Mouse (Mus musculus) forebrain, embryonic 10.5 days (tissue): ENCODE data around the gene Ripk4. TPM values are rescaled to one million over a fixed set of nuclear protein-coding genes. Genes with fewer than 3 reads are reported as not detected.

Experiments
- DNase-seq: peaks from one replicate; pipeline ENCODE4 v3.0.0-alpha.2; 2017; ENCODE audit warnings: low spot score; ENCODE audit errors: extremely low spot score
- H3K27ac ChIP-seq: fragments of 300-500 bp; sonication (generic); 2 replicates; pipeline ENCODE4 v1.5.1; 2016; ENCODE audit warnings: mild to moderate bottlenecking
- H3K27me3 ChIP-seq: fragments of 300-500 bp; sonication (generic); 2 replicates; pipeline ENCODE4 v1.6.1; 2016; ENCODE audit warnings: mild to moderate bottlenecking; ENCODE audit not compliant: poor library complexity, severe bottlenecking
- H3K36me3 ChIP-seq: fragments of 300-500 bp; sonication (generic); replicated peaks from 2 replicates; pipeline ENCODE4 v1.6.1; 2016; ENCODE audit warnings: mild to moderate bottlenecking, moderate library complexity
- H3K4me1 ChIP-seq: fragments of 300-500 bp; sonication (generic); 2 replicates; pipeline ENCODE4 v1.6.1; 2016
- H3K4me3 ChIP-seq: fragments of 300-500 bp; sonication (generic); 2 replicates; pipeline ENCODE4 v1.5.1; 2016; ENCODE audit warnings: mild to moderate bottlenecking, moderate library complexity
- H3K9me3 ChIP-seq: fragments of 300-500 bp; sonication (generic); 2 replicates; pipeline ENCODE4 v1.6.1; 2016; ENCODE audit warnings: mild to moderate bottlenecking, moderate library complexity
- WGBS: fragments of 180-500 bp; shearing (Covaris S2); methylation state at CpG from one replicate; pipeline ENCODE4 v1.1.7; 2016; 5-methylcytosine and 5-hydroxymethylcytosine counted together
- polyA plus RNA-seq: library from polyadenylated mRNA; unstranded; fragments of >200 nt; fragmentation: Nextera tagmentation; extraction: Ambion mirVana; gene quantifications from 2 replicates; pipeline ENCODE4 v1.2.1, GENCODE M21; 2016

Gene Ripk4
- polyA plus RNA-seq = 3.5 and 3.6 TPM in 2 replicates

- peak; percentile 53 for DNase-seq
- under 1% methylated on average over 88 of the region's 88 CpGs for WGBS
- no peaks in the 10 kb centered on the region for H3K36me3 ChIP-seq
- H3K4me3 ChIP-seq = peak within 1 kb of the TSS; percentile 56
- no peaks in the 10 kb centered on the region for H3K9me3 ChIP-seq
- peaks cover 35% of the 10 kb centered on the region for H3K4me1 ChIP-seq
- peaks cover 76% of the 10 kb centered on the region for H3K27me3 ChIP-seq
- no peak within 1 kb of the TSS; the same call in 1 of the 2 replicates for H3K27ac ChIP-seq
These were observed at the start of gene Ripk4 for GRCm38 (mm10) chr16:97763061-97763989. TSS of gene Ripk4 (minus strand) at chr16:97763787.

- DNase-seq = no peak
- Histone ChIP-seq H3K27me3 (no peaks in the 10 kb centered on the region), H3K27ac (no peak overlapping the region), H3K4me3 (no peak overlapping the region), H3K4me1 (no peaks in the 10 kb centered on the region), H3K36me3 (peaks cover 99% of the 10 kb centered on the region), H3K9me3 (no peaks in the 10 kb centered on the region)
- 93% methylated on average over 3 of the region's 3 CpGs for WGBS
These were observed 45.3 kb upstream of the Ripk4 start for GRCm38 (mm10) chr16:97808881-97809280.

- no peaks in the 10 kb centered on the region for H3K4me1 ChIP-seq
- WGBS = 92% methylated on average over 3 of the region's 3 CpGs
- peaks cover 97% of the 10 kb centered on the region for H3K36me3 ChIP-seq
- H3K9me3 ChIP-seq = no peaks in the 10 kb centered on the region
- H3K27ac ChIP-seq = no peak overlapping the region
- H3K4me3 ChIP-seq = no peak overlapping the region
- H3K27me3 ChIP-seq = no peaks in the 10 kb centered on the region
- DNase-seq = no peak
These were observed 42.1 kb upstream of the Ripk4 start for GRCm38 (mm10) chr16:97805646-97806045.

- H3K4me1 ChIP-seq = no peaks in the 10 kb centered on the region
- peaks cover 97% of the 10 kb centered on the region for H3K36me3 ChIP-seq
- DNase-seq = peak; percentile 17
- H3K27ac ChIP-seq = no peak overlapping the region
- no peak overlapping the region for H3K4me3 ChIP-seq
- H3K9me3 ChIP-seq = no peaks in the 10 kb centered on the region
- no peaks in the 10 kb centered on the region for H3K27me3 ChIP-seq
- WGBS = 79% methylated on average over 7 of the region's 7 CpGs
These were observed 41.3 kb upstream of the Ripk4 start for GRCm38 (mm10) chr16:97804680-97805547.

- 96% methylated on average over 7 of the region's 7 CpGs for WGBS
- Histone ChIP-seq H3K36me3 (peaks cover 98% of the 10 kb centered on the region), H3K4me3 (no peak overlapping the region)
These were observed 34.6 kb upstream of the Ripk4 start for GRCm38 (mm10) chr16:97797950-97798869.

GRCm38 (mm10) chr16:97797212-97797611 lies 33.6 kb upstream of the Ripk4 start:
- no peak overlapping the region for H3K27ac ChIP-seq
- no peaks in the 10 kb centered on the region for H3K9me3 ChIP-seq
- peaks cover 98% of the 10 kb centered on the region for H3K36me3 ChIP-seq
- H3K4me3 ChIP-seq = no peak overlapping the region
- H3K4me1 ChIP-seq = no peaks in the 10 kb centered on the region
- 95% methylated on average over 3 of the region's 3 CpGs for WGBS
- DNase-seq = no peak
- no peaks in the 10 kb centered on the region for H3K27me3 ChIP-seq

More at GRCm38 (mm10) chr16:97797950-97798869, 34.6 kb upstream of the Ripk4 start:
- Histone ChIP-seq H3K27me3 (no peaks in the 10 kb centered on the region), H3K4me1 (no peaks in the 10 kb centered on the region), H3K27ac (no peak overlapping the region), H3K9me3 (no peaks in the 10 kb centered on the region)
- no peak for DNase-seq

GRCm38 (mm10) chr16:97794256-97794655 lies 30.7 kb upstream of the Ripk4 start:
- Histone ChIP-seq H3K9me3 (no peaks in the 10 kb centered on the region), H3K27me3 (no peaks in the 10 kb centered on the region), H3K27ac (no peak overlapping the region), H3K36me3 (peaks cover 80% of the 10 kb centered on the region), H3K4me3 (no peak overlapping the region), H3K4me1 (no peaks in the 10 kb centered on the region)
- no peak for DNase-seq
- 93% methylated on average over 6 of the region's 6 CpGs for WGBS

- peaks cover 4% of the 10 kb centered on the region for H3K4me1 ChIP-seq
- no peaks in the 10 kb centered on the region for H3K27me3 ChIP-seq
- no peak overlapping the region for H3K27ac ChIP-seq
- no peaks in the 10 kb centered on the region for H3K36me3 ChIP-seq
- no peaks in the 10 kb centered on the region for H3K9me3 ChIP-seq
- DNase-seq = no peak
- 88% methylated on average over 5 of the region's 5 CpGs for whole genome bisulfite sequencing
- H3K4me3 ChIP-seq = no peak overlapping the region
These were observed 19.5 kb upstream of the Ripk4 start for GRCm38 (mm10) chr16:97783057-97783456.

- H3K4me3 ChIP-seq = peak overlapping the region; percentile 26; the same call in 1 of the 2 replicates
These were observed 14.9 kb upstream of the Ripk4 start for GRCm38 (mm10) chr16:97778353-97779025.

GRCm38 (mm10) chr16:97766501-97766900 lies 2.9 kb upstream of the Ripk4 start:
- WGBS = 39% methylated on average over 3 of the region's 3 CpGs
- Histone ChIP-seq H3K9me3 (no peaks in the 10 kb centered on the region), H3K4me3 (no peak overlapping the region), H3K27me3 (peaks cover 57% of the 10 kb centered on the region), H3K36me3 (no peaks in the 10 kb centered on the region), H3K4me1 (peaks cover 19% of the 10 kb centered on the region), H3K27ac (no peak overlapping the region)
- no peak for DNase-seq

More at GRCm38 (mm10) chr16:97778353-97779025, 14.9 kb upstream of the Ripk4 start:
- DNase-seq = peak; percentile 79
- 30% methylated on average over 15 of the region's 15 CpGs for WGBS
- Histone ChIP-seq H3K4me1 (peaks cover 4% of the 10 kb centered on the region), H3K9me3 (no peaks in the 10 kb centered on the region), H3K27me3 (no peaks in the 10 kb centered on the region), H3K27ac (0 out of 2 replicates have a peak overlapping the region, but pooled peaks have one; percentile 44), H3K36me3 (no peaks in the 10 kb centered on the region)

- H3K27me3 ChIP-seq = peaks cover 74% of the 10 kb centered on the region
- 74% methylated on average over 2 of the region's 2 CpGs for WGBS
- H3K36me3 ChIP-seq = no peaks in the 10 kb centered on the region
- no peak overlapping the region for H3K4me3 ChIP-seq
- no peak for DNase-seq
- no peak overlapping the region for H3K27ac ChIP-seq
- H3K9me3 ChIP-seq = no peaks in the 10 kb centered on the region
- H3K4me1 ChIP-seq = peaks cover 33% of the 10 kb centered on the region
These were observed 1.0 kb upstream of the Ripk4 start for GRCm38 (mm10) chr16:97764626-97765025.
